Mouse (Mus musculus): Measurements from ENCODE around the gene Ksr1. TPM values are rescaled to one million over a fixed set of nuclear protein-coding genes. Genes with fewer than 3 reads are reported as not detected.

Ksr1 gene
- polyA plus RNA-seq, 1 experiment = 18.2 TPM

DNA sequence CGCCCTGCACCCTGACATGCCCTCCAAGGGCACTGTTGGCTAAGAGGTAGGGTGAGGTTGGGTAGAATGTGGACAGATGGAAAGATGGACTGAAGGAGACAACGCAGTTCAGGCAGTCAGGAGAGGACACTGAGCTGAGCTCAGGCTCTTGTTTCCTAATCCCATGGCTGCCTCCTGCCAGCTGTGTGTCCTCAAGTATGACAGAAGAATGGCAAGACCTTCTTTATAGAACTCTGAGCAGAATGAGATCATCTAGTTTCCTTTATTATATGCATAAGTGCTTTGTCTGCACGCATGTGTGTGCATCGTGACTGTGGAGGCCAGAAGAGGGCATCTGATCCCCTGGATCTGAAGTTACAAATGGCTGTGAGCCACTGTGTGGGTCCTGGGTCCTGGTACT is 72.6 kb downstream of the Ksr1 start:
- H3K4me1 ChIP-seq (ENCODE audit: control insufficient read depth, insufficient read depth, low read length) = peaks cover 14% of the 10 kb centered on the region
- WGBS = 84% methylated on average over 4 of the region's 4 CpGs
- no peak overlapping the region for H3K27ac ChIP-seq (ENCODE audit: control insufficient read depth, insufficient read depth, low read depth, low read length, poor library complexity)
- TF ChIP-seq CTCF (IDR thresholded peaks at IDR 0.05; ENCODE audit: control insufficient read depth, insufficient read depth, low read length) (no peak), POLR2A (IDR thresholded peaks at IDR 0.05; ENCODE audit: borderline replicate concordance, control insufficient read depth, low read depth, low read length) (no peak)
- no peak overlapping the region for H3K4me3 ChIP-seq (replicated peaks; ENCODE audit: control insufficient read depth, low read depth, low read length)

DNA sequence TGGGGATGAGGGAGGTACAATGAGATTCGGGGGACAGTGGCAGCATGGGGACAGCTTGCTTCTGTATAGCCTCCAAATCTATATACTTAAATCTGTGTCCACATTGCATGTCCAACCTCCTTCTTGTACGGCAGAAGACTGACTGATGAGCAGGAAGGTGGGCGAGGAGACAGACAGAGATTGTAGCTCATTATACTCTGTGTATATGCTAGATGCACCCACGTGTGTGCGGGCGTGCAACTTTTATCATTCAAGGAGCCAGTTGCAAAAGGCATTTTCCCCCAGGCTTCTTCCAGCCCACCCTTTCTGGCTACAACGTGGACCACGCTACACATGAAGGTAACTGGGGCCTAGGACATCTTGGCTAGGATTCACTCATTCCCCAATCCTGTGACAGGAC is 74.1 kb downstream of the Ksr1 start:
- H3K4me1 ChIP-seq (ENCODE audit: control insufficient read depth, insufficient read depth, low read length) = peaks cover 11% of the 10 kb centered on the region
- H3K27ac ChIP-seq (ENCODE audit: control insufficient read depth, insufficient read depth, low read depth, low read length, poor library complexity) = no peak overlapping the region
- TF ChIP-seq POLR2A (IDR thresholded peaks at IDR 0.05; ENCODE audit: borderline replicate concordance, control insufficient read depth, low read depth, low read length) (no peak), CTCF (IDR thresholded peaks at IDR 0.05; ENCODE audit: control insufficient read depth, insufficient read depth, low read length) (no peak)
- WGBS = 81% methylated on average over 8 of the region's 8 CpGs
- no peak overlapping the region for H3K4me3 ChIP-seq (replicated peaks; ENCODE audit: control insufficient read depth, low read depth, low read length)

DNA sequence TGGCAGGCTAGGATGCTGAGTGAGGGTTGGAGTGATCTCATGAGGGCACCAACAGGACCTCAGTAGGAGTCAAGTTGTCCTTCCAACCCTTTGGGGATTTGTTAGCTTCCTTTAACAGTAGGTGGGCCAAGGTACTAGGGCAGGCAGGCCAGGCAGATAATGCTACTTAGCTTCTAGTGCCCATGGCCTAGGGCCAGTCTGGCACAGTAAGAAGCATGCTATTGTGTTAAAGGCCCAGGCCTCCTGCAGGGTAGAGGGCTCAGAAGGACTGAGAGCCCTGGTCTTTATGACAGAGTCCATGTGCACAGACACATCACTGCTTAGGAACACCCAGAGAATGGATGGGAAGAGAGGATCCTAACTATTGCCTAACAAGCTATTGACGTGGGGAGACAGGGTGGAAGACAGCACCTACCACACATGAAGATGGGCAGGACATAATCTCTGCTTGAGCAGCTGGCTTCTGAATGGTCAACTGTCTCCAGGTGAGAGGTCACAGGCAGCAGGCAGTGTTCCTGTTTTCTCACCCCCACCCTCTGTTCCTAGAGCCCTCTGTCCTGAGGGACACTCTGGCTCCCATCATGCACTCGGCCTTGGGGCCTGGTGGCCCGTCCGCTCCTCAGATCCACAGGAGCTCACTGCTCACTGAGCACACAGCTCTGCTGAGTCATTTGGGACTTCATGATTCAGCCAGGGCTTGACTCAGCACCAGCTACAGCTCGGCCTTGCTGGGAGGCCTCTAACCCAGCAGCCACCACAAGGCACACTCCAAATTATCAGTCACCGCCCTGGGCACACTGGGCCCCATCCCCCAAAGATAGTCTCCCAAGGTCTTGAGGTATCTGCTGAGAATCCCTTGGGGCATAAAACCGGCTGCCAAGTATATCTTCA is 74.9 kb downstream of the Ksr1 start:
- no peak overlapping the region for H3K27ac ChIP-seq (ENCODE audit: control insufficient read depth, insufficient read depth, low read depth, low read length, poor library complexity)
- H3K4me3 ChIP-seq (replicated peaks; ENCODE audit: control insufficient read depth, low read depth, low read length) = no peak overlapping the region
- TF ChIP-seq POLR2A (IDR thresholded peaks at IDR 0.05; ENCODE audit: borderline replicate concordance, control insufficient read depth, low read depth, low read length) = no peak
- TF ChIP-seq CTCF (IDR thresholded peaks at IDR 0.05; ENCODE audit: control insufficient read depth, insufficient read depth, low read length) = no peak
- WGBS = 48% methylated on average over 7 of the region's 7 CpGs
- peaks cover 8% of the 10 kb centered on the region for H3K4me1 ChIP-seq (ENCODE audit: control insufficient read depth, insufficient read depth, low read length)

- TF ChIP-seq CTCF (IDR thresholded peaks at IDR 0.05; ENCODE audit: control insufficient read depth, insufficient read depth, low read length) (no peak), POLR2A (IDR thresholded peaks at IDR 0.05; ENCODE audit: borderline replicate concordance, control insufficient read depth, low read depth, low read length) (no peak)
- Histone ChIP-seq H3K27ac (ENCODE audit: control insufficient read depth, insufficient read depth, low read depth, low read length, poor library complexity) (no peak overlapping the region), H3K4me3 (replicated peaks; ENCODE audit: control insufficient read depth, low read depth, low read length) (no peak overlapping the region), H3K4me1 (ENCODE audit: control insufficient read depth, insufficient read depth, low read length) (peaks cover 5% of the 10 kb centered on the region)
- WGBS = 79% methylated on average over 9 of the region's 10 CpGs
Observed at GRCm38 (mm10) chr11:79069453-79070153, 76.6 kb downstream of the Ksr1 start.

DNA sequence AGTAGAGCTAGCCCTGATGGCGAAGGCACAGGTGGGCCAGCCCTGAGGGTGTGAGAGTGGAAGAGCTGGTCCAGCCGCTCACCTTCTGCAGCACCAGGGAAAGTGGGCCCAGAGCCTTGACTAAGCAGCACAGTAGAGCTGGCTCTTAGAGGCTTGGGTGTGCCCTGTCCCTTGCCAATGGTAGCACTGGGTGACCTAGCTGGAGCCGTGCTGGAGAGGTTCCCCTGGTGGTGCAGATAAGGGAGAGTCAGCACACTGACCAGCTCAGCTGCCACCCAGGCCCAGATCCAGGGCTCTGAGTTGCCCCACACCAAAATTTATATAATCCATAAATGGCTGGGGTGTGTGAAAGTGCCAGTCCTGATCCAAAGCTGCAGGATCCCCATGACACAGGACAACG is 79.0 kb downstream of the Ksr1 start:
- no peak for TF ChIP-seq CTCF (IDR thresholded peaks at IDR 0.05; ENCODE audit: control insufficient read depth, insufficient read depth, low read length)
- no peak for TF ChIP-seq POLR2A (IDR thresholded peaks at IDR 0.05; ENCODE audit: borderline replicate concordance, control insufficient read depth, low read depth, low read length)
- 75% methylated on average over 4 of the region's 4 CpGs for WGBS
- no peak overlapping the region for H3K4me3 ChIP-seq (replicated peaks; ENCODE audit: control insufficient read depth, low read depth, low read length)
- H3K4me1 ChIP-seq (ENCODE audit: control insufficient read depth, insufficient read depth, low read length) = peaks cover 4% of the 10 kb centered on the region; the same call in 1 of the 2 replicates
- H3K27ac ChIP-seq (ENCODE audit: control insufficient read depth, insufficient read depth, low read depth, low read length, poor library complexity) = no peak overlapping the region

DNA sequence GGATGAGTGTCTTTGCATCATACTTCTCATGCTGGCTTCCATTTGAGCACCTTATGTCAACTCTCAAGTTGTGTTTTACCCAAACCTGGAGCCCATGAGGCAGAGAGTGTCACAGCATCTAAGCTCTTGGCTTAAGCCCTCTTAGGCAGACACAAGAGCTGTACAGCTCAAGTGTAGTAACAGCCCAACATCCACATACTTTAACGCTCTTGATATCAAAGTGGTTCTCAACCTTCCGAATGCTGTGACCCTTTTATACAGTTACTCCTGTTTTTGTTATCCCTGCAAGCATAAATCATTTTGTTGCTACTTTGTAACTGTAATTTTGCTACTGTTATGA is 80.0 kb downstream of the Ksr1 start:
- H3K27ac ChIP-seq (ENCODE audit: control insufficient read depth, insufficient read depth, low read depth, low read length, poor library complexity) = no peak overlapping the region

GRCm38 (mm10) chr11:79065463-79066190 is 80.6 kb downstream of the Ksr1 start:
- H3K4me1 ChIP-seq (ENCODE audit: control insufficient read depth, insufficient read depth, low read length) = no peaks in the 10 kb centered on the region
- 75% methylated on average over 11 of the region's 11 CpGs for WGBS
- no peak for TF ChIP-seq POLR2A (IDR thresholded peaks at IDR 0.05; ENCODE audit: borderline replicate concordance, control insufficient read depth, low read depth, low read length)
- TF ChIP-seq CTCF (IDR thresholded peaks at IDR 0.05; ENCODE audit: control insufficient read depth, insufficient read depth, low read length) = no peak
- H3K4me3 ChIP-seq (replicated peaks; ENCODE audit: control insufficient read depth, low read depth, low read length) = no peak overlapping the region
- no peak overlapping the region for H3K27ac ChIP-seq (ENCODE audit: control insufficient read depth, insufficient read depth, low read depth, low read length, poor library complexity)

More for the DNA sequence above, 80.0 kb downstream of the Ksr1 start:
- Histone ChIP-seq H3K4me3 (replicated peaks; ENCODE audit: control insufficient read depth, low read depth, low read length) (no peak overlapping the region), H3K4me1 (ENCODE audit: control insufficient read depth, insufficient read depth, low read length) (no peaks in the 10 kb centered on the region)
- no peak for TF ChIP-seq CTCF (IDR thresholded peaks at IDR 0.05; ENCODE audit: control insufficient read depth, insufficient read depth, low read length)
- no peak for TF ChIP-seq POLR2A (IDR thresholded peaks at IDR 0.05; ENCODE audit: borderline replicate concordance, control insufficient read depth, low read depth, low read length)
- WGBS = 89% methylated on average over 2 of the region's 2 CpGs

- peaks cover 1% of the 10 kb centered on the region; the same call in 1 of the 2 replicates for H3K4me1 ChIP-seq (ENCODE audit: control insufficient read depth, insufficient read depth, low read length)
- H3K4me3 ChIP-seq (replicated peaks; ENCODE audit: control insufficient read depth, low read depth, low read length) = no peak overlapping the region
- H3K27ac ChIP-seq (ENCODE audit: control insufficient read depth, insufficient read depth, low read depth, low read length, poor library complexity) = no peak overlapping the region
- 84% methylated on average over 8 of the region's 8 CpGs for WGBS
- TF ChIP-seq POLR2A (IDR thresholded peaks at IDR 0.05; ENCODE audit: borderline replicate concordance, control insufficient read depth, low read depth, low read length) (no peak), CTCF (IDR thresholded peaks at IDR 0.05; ENCODE audit: control insufficient read depth, insufficient read depth, low read length) (no peak)
Observed at GRCm38 (mm10) chr11:79064311-79064710, 81.9 kb downstream of the Ksr1 start.

Measured in bone marrow, adult 2 months (tissue).